Mouse (Mus musculus): ENCODE results near the gene Atxn2.

The Atxn2 gene

GRCm38 (mm10) chr5:121816611-121817010, 105.5 kb downstream of the Atxn2 start:
- no peak for DNase-seq (ENCODE audit: low spot score in 2 of 2)

- DNase-seq (ENCODE audit: low spot score in 2 of 2) = no peak
Observed at GRCm38 (mm10) chr5:121817551-121817950, 106.4 kb downstream of the Atxn2 start.

- DNase-seq (ENCODE audit: low spot score in 2 of 2) = no peak
Observed at GRCm38 (mm10) chr5:121818401-121818800, 107.3 kb downstream of the Atxn2 start.

GRCm38 (mm10) chr5:121818862-121819261, 107.7 kb downstream of the Atxn2 start:
- no peak for DNase-seq (ENCODE audit: low spot score in 2 of 2)

- DNase-seq (ENCODE audit: low spot score in 2 of 2) = no peak
Observed at GRCm38 (mm10) chr5:121819559-121819958, 108.4 kb downstream of the Atxn2 start.

GRCm38 (mm10) chr5:121820161-121820560, 109.0 kb downstream of the Atxn2 start:
- no peak for DNase-seq (ENCODE audit: low spot score in 2 of 2)

GRCm38 (mm10) chr5:121820657-121821056, 109.5 kb downstream of the Atxn2 start:
- DNase-seq (ENCODE audit: low spot score in 2 of 2) = no peak

- no peak for DNase-seq (ENCODE audit: low spot score in 2 of 2)
Observed at GRCm38 (mm10) chr5:121821116-121821515, 110.0 kb downstream of the Atxn2 start.

- DNase-seq (ENCODE audit: low spot score in 2 of 2) = no peak
Observed at GRCm38 (mm10) chr5:121821552-121821951, 110.4 kb downstream of the Atxn2 start.

- DNase-seq (ENCODE audit: low spot score in 2 of 2) = no peak
Observed at GRCm38 (mm10) chr5:121822786-121823505, 111.8 kb downstream of the Atxn2 start.

- no peak for DNase-seq (ENCODE audit: low spot score in 2 of 2)
Observed at GRCm38 (mm10) chr5:121823668-121824067, 112.5 kb downstream of the Atxn2 start.

GRCm38 (mm10) chr5:121824121-121824520, 113.0 kb downstream of the Atxn2 start:
- peak in 1 of 2 experiments; percentile 58 for DNase-seq (ENCODE audit: low spot score in 2 of 2)

GRCm38 (mm10) chr5:121825606-121826005, 114.5 kb downstream of the Atxn2 start:
- no peak for DNase-seq (ENCODE audit: low spot score in 2 of 2)

- no peak for DNase-seq (ENCODE audit: low spot score in 2 of 2)
Observed at GRCm38 (mm10) chr5:121827876-121828275, 116.7 kb downstream of the Atxn2 start.

GRCm38 (mm10) chr5:121828491-121829432, 117.6 kb downstream of the Atxn2 start:
- DNase-seq (ENCODE audit: low spot score in 2 of 2) = no peak

- no peak for DNase-seq (ENCODE audit: low spot score in 2 of 2)
Observed at GRCm38 (mm10) chr5:121831002-121831601, 120.0 kb downstream of the Atxn2 start.

- DNase-seq (ENCODE audit: low spot score in 2 of 2) = no peak
Observed at GRCm38 (mm10) chr5:121832376-121833155, 121.4 kb downstream of the Atxn2 start.

GRCm38 (mm10) chr5:121833159-121833558, 122.0 kb downstream of the Atxn2 start:
- no peak for DNase-seq (ENCODE audit: low spot score in 2 of 2)

- DNase-seq (ENCODE audit: low spot score in 2 of 2) = peak; percentile 96 to 97
Observed at GRCm38 (mm10) chr5:121833572-121834240, 122.6 kb downstream of the Atxn2 start.

GRCm38 (mm10) chr5:121834241-121834606, 123.1 kb downstream of the Atxn2 start:
- no peak for DNase-seq (ENCODE audit: low spot score in 2 of 2)

Data from spleen, postnatal 36 days (tissue).